Mouse (Mus musculus) embryonic facial prominence, embryonic 15.5 days (tissue): ENCODE results near the gene Cops4. TPM values are rescaled to one million over a fixed set of nuclear protein-coding genes. Genes with fewer than 3 reads are reported as not detected.

ENCODE experiments used
- ATAC-seq: fragments of 200-750 bp; cut with Nextera tagmentation; 2 replicates; pipeline ENCODE4 v1.8.0; 2017; ENCODE audit warnings: low read depth, moderate TSS enrichment; ENCODE audit not compliant: insufficient number of reproducible peaks, low FRiP score, low TSS enrichment
- H3K27ac ChIP-seq: fragments of 300-500 bp; sonication (generic); replicated peaks from 2 replicates; pipeline ENCODE4 v1.5.1; 2015; ENCODE audit warnings: mild to moderate bottlenecking, inconsistent platforms
- H3K27me3 ChIP-seq: fragments of 300-500 bp; sonication (generic); 2 replicates; pipeline ENCODE4 v1.6.1; 2015; ENCODE audit warnings: inconsistent platforms
- H3K36me3 ChIP-seq: fragments of 300-500 bp; sonication (generic); 2 replicates; pipeline ENCODE4 v1.6.1; 2015; ENCODE audit warnings: mild to moderate bottlenecking, inconsistent platforms
- H3K4me1 ChIP-seq: fragments of 300-500 bp; sonication (generic); 2 replicates; pipeline ENCODE4 v1.6.1; 2015; ENCODE audit warnings: inconsistent platforms
- H3K4me2 ChIP-seq: fragments of 300-500 bp; sonication (generic); replicated peaks from 2 replicates; pipeline ENCODE4 v1.6.1; 2015; ENCODE audit warnings: mild to moderate bottlenecking, inconsistent platforms
- H3K4me3 ChIP-seq: fragments of 300-500 bp; sonication (generic); replicated peaks from 2 replicates; pipeline ENCODE4 v1.5.1; 2015; ENCODE audit warnings: mild to moderate bottlenecking, inconsistent platforms
- H3K9ac ChIP-seq: fragments of 300-500 bp; sonication (generic); 2 replicates; pipeline ENCODE4 v1.6.1; 2015; ENCODE audit warnings: inconsistent platforms
- H3K9me3 ChIP-seq: fragments of 300-500 bp; sonication (generic); replicated peaks from 2 replicates; pipeline ENCODE4 v1.6.1; 2016; ENCODE audit warnings: inconsistent platforms
- WGBS: fragments of 180-500 bp; shearing (Covaris S2); methylation state at CpG from one replicate; pipeline ENCODE4 v1.1.7; 2015; 5-methylcytosine and 5-hydroxymethylcytosine counted together
- polyA plus RNA-seq: library from polyadenylated mRNA; unstranded; fragments of >200 nt; fragmentation: Nextera tagmentation; extraction: Ambion mirVana; gene quantifications from 2 replicates; pipeline ENCODE4 v1.2.1, GENCODE M21; 2015

Gene Cops4
- polyA plus RNA-seq, 1 experiment from 2014 or later = 180 TPM

DNA sequence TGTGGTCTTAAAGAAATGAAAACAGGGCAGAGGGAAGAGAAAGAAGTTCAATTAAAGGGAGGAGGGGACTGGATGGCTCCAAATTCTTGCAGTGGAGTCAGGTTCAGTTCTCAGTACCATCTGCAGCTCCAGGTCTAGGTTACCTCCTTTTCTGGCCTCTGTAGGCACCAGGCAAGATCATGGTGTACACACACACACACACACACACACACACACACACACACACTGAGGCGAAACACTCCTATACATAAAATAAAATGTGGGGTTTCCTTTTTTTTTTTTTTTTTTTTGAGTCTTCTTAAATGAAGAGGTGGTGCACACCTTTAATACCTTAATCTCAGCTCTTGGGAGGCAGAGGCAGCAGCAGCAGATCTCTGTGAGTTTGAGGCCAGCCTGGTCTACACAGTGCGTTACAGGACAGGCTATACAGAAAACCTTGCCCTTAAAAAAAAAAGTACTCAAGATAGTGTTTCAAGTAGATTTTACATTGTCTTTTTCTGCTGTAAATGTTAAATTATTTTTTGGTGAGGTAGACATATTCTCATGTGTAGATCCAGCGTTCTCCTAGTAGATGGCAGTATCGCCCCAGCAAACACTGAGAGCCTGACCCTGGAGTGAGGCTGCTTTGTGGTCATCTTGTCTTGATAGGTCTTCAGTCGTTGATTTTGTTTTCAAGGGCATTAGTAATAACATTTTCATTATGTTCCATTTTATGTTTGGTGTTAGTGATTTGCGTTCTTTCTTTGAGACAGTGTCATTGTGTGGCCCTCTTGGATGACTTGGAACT is 28.4 kb downstream of the Cops4 start:
- no peak overlapping the region for H3K4me2 ChIP-seq
- 83% methylated on average over 6 of the region's 6 CpGs for WGBS
- H3K4me3 ChIP-seq = no peak overlapping the region
- H3K27ac ChIP-seq = no peak overlapping the region
- no peaks in the 10 kb centered on the region for H3K9me3 ChIP-seq
- peaks cover 75% of the 10 kb centered on the region for H3K36me3 ChIP-seq
- no peaks in the 10 kb centered on the region for H3K4me1 ChIP-seq
- H3K27me3 ChIP-seq = no peaks in the 10 kb centered on the region
- H3K9ac ChIP-seq = no peak overlapping the region
- ATAC-seq = no peak

DNA sequence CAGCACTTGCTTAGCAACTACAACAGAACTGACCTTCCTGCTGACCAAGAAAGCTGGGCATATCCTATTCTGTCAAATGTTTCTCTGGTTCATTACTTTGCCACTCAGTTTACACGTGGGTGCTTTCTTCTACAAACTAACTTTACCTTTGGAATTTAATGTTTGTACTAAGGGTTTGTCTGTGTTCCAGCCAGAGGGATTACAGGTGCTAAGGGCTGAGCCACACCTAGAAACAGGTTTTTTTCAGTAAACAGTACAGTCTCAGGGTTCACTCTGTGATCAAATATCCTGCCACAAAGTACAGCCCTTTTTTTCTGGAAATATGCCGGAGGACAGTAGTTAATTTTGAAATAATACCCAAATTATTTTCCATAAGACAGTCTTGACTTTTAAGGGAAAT is 30.1 kb downstream of the Cops4 start:
- H3K27me3 ChIP-seq = no peaks in the 10 kb centered on the region
- no peak overlapping the region for H3K4me2 ChIP-seq
- H3K9me3 ChIP-seq = no peaks in the 10 kb centered on the region
- WGBS = 73% methylated on average over 2 of the region's 2 CpGs
- H3K36me3 ChIP-seq = peaks cover 60% of the 10 kb centered on the region
- no peak overlapping the region for H3K27ac ChIP-seq
- no peak for ATAC-seq
- no peak overlapping the region for H3K9ac ChIP-seq
- H3K4me1 ChIP-seq = no peaks in the 10 kb centered on the region
- H3K4me3 ChIP-seq = no peak overlapping the region

GRCm38 (mm10) chr5:100549311-100549710 is 31.2 kb downstream of the Cops4 start:
- peaks cover 51% of the 10 kb centered on the region for H3K36me3 ChIP-seq
- WGBS = 92% methylated on average over 4 of the region's 4 CpGs
- no peak for ATAC-seq
- H3K27ac ChIP-seq = no peak overlapping the region
- no peak overlapping the region for H3K4me2 ChIP-seq
- no peaks in the 10 kb centered on the region for H3K4me1 ChIP-seq
- no peak overlapping the region for H3K4me3 ChIP-seq
- no peaks in the 10 kb centered on the region for H3K27me3 ChIP-seq
- H3K9ac ChIP-seq = no peak overlapping the region
- no peaks in the 10 kb centered on the region for H3K9me3 ChIP-seq

DNA sequence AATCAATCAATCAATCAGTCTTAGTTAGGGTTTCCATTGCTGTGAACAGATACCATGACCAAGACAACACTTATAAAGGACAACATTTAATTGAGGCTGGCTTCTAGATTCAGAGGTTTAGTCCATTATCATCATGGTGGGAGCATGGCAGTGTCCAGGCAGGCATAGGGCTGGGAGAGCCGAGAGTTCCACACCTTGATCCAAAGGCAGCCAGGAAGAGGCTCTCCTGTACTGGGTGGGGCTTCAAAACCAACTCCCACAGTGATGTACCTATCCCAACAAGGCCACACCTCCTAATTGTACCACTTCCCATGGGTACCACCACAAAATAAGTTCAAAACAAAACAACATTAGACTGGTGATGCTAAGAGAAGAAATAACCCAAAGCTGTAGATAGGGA is 32.0 kb downstream of the Cops4 start:
- no peak overlapping the region for H3K4me3 ChIP-seq
- WGBS = 95% methylated on average over 1 of the region's 1 CpGs
- H3K27me3 ChIP-seq = no peaks in the 10 kb centered on the region
- ATAC-seq = no peak
- H3K4me1 ChIP-seq = no peaks in the 10 kb centered on the region
- peaks cover 43% of the 10 kb centered on the region for H3K36me3 ChIP-seq
- no peak overlapping the region for H3K27ac ChIP-seq
- no peak overlapping the region for H3K9ac ChIP-seq
- no peak overlapping the region for H3K4me2 ChIP-seq
- H3K9me3 ChIP-seq = no peaks in the 10 kb centered on the region

- H3K27ac ChIP-seq = no peak overlapping the region
- H3K9me3 ChIP-seq = no peaks in the 10 kb centered on the region
- H3K4me2 ChIP-seq = no peak overlapping the region
- H3K27me3 ChIP-seq = no peaks in the 10 kb centered on the region
- ATAC-seq = no peak
- WGBS = 61% methylated on average over 2 of the region's 2 CpGs
- H3K4me3 ChIP-seq = no peak overlapping the region
- no peak overlapping the region for H3K9ac ChIP-seq
- H3K4me1 ChIP-seq = no peaks in the 10 kb centered on the region
- peaks cover 29% of the 10 kb centered on the region for H3K36me3 ChIP-seq
These were observed 33.8 kb downstream of the Cops4 start for GRCm38 (mm10) chr5:100551952-100552351.

- 63% methylated on average over 8 of the region's 8 CpGs for WGBS
- no peak overlapping the region for H3K9ac ChIP-seq
- no peak overlapping the region for H3K4me3 ChIP-seq
- H3K9me3 ChIP-seq = no peaks in the 10 kb centered on the region
- peaks cover 15% of the 10 kb centered on the region for H3K36me3 ChIP-seq
- H3K4me1 ChIP-seq = no peaks in the 10 kb centered on the region
- no peak overlapping the region for H3K27ac ChIP-seq
- H3K27me3 ChIP-seq = no peaks in the 10 kb centered on the region
- ATAC-seq = no peak
- no peak overlapping the region for H3K4me2 ChIP-seq
These were observed 35.3 kb downstream of the Cops4 start for GRCm38 (mm10) chr5:100553426-100553825.

- Histone ChIP-seq H3K4me1 (no peaks in the 10 kb centered on the region), H3K9ac (no peak overlapping the region), H3K27ac (no peak overlapping the region), H3K27me3 (no peaks in the 10 kb centered on the region), H3K4me2 (no peak overlapping the region), H3K4me3 (no peak overlapping the region), H3K9me3 (no peaks in the 10 kb centered on the region), H3K36me3 (no peaks in the 10 kb centered on the region)
- 84% methylated on average over 14 of the region's 14 CpGs for WGBS
- no peak for ATAC-seq
These were observed 38.9 kb downstream of the Cops4 start for GRCm38 (mm10) chr5:100557019-100557418.

DNA sequence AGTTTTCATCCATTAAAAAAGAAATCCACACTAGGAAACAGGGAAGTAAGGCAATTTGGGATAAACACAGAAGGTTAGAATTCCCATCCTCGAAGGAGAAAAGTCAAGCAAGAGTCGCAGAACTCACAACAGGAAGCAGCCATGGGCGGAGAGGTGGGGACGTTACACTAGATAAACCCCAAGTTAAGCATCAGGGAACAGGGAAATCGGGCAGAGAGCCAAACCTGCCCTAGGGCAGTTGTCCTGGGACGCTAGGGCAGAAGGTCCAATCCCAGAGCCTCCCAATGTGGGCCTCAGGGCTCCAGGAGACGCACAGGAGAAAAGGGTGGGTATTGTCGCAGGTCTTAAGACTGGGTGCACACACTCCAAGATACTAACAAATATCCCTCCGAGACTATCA is 39.4 kb downstream of the Cops4 start:
- Histone ChIP-seq H3K9me3 (no peaks in the 10 kb centered on the region), H3K4me2 (no peak overlapping the region), H3K27me3 (no peaks in the 10 kb centered on the region), H3K4me3 (no peak overlapping the region), H3K36me3 (no peaks in the 10 kb centered on the region), H3K9ac (no peak overlapping the region), H3K27ac (no peak overlapping the region), H3K4me1 (no peaks in the 10 kb centered on the region)
- 49% methylated on average over 9 of the region's 9 CpGs for WGBS
- no peak for ATAC-seq

- Histone ChIP-seq H3K4me2 (no peak overlapping the region), H3K27ac (no peak overlapping the region), H3K9me3 (no peaks in the 10 kb centered on the region), H3K4me1 (no peaks in the 10 kb centered on the region), H3K36me3 (no peaks in the 10 kb centered on the region), H3K9ac (no peak overlapping the region), H3K4me3 (no peak overlapping the region), H3K27me3 (no peaks in the 10 kb centered on the region)
- no peak for ATAC-seq
- 86% methylated on average over 3 of the region's 3 CpGs for WGBS
These were observed 40.7 kb downstream of the Cops4 start for GRCm38 (mm10) chr5:100558783-100559182.

DNA sequence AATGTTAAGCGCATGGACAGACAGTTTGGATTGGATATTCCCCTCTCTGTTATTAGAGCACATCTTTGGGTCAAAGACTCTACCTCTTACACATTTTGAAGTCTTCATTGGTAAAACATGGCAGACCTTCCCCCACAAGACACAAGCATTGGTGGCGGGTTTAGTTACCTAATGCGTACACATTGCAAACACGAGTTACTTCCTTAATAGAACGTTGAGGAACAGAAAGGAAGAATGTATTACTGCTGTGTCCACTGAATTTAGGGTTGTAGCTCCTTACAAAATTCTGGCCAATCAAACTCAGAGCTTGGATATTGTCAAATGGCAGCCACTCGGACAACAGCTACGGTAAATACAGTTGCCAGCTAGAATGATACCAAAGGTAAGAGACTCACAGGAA is 41.2 kb downstream of the Cops4 start:
- WGBS = 92% methylated on average over 7 of the region's 7 CpGs

GRCm38 (mm10) chr5:100562702-100563101 is 44.6 kb downstream of the Cops4 start:
- no peak for ATAC-seq
- H3K36me3 ChIP-seq = no peaks in the 10 kb centered on the region
- H3K4me1 ChIP-seq = no peaks in the 10 kb centered on the region
- no peaks in the 10 kb centered on the region for H3K9me3 ChIP-seq
- no peaks in the 10 kb centered on the region for H3K27me3 ChIP-seq
- 77% methylated on average over 9 of the region's 9 CpGs for WGBS
- no peak overlapping the region for H3K4me2 ChIP-seq
- H3K27ac ChIP-seq = no peak overlapping the region
- H3K4me3 ChIP-seq = no peak overlapping the region
- H3K9ac ChIP-seq = no peak overlapping the region

More for the DNA sequence above, 41.2 kb downstream of the Cops4 start:
- H3K9ac ChIP-seq = no peak overlapping the region
- no peaks in the 10 kb centered on the region for H3K9me3 ChIP-seq
- H3K4me2 ChIP-seq = no peak overlapping the region
- no peaks in the 10 kb centered on the region for H3K27me3 ChIP-seq
- H3K36me3 ChIP-seq = no peaks in the 10 kb centered on the region
- ATAC-seq = no peak
- no peak overlapping the region for H3K27ac ChIP-seq
- no peak overlapping the region for H3K4me3 ChIP-seq
- H3K4me1 ChIP-seq = no peaks in the 10 kb centered on the region

DNA sequence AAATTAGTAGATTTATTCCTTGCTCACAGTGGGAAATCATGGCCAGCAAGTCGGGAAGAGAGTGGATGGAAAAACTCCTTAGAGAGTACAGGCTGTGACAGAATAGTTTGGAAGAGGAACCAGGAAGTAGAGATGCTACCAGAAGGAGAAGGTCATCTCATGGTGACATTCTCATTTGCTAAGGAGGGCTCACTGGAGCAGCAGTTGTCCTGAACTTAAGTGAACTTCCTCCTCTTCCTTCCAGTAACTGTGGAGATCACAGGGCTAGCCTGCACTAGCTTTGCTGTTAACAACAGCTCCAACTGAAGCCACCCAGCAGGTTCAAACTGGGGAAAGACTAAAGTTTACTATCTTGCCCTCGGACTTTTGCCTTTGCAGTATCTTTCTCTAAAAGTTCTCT is 48.7 kb downstream of the Cops4 start:
- Histone ChIP-seq H3K27ac (no peak overlapping the region), H3K27me3 (no peaks in the 10 kb centered on the region), H3K9ac (no peak overlapping the region), H3K36me3 (no peaks in the 10 kb centered on the region), H3K4me3 (no peak overlapping the region), H3K4me1 (peaks cover 3% of the 10 kb centered on the region; the same call in 1 of the 2 replicates), H3K9me3 (no peaks in the 10 kb centered on the region), H3K4me2 (no peak overlapping the region)
- ATAC-seq = no peak
- WGBS = 64% methylated on average over 2 of the region's 2 CpGs
